Mouse (Mus musculus): ENCODE measurements around the gene Mab21l2.

Gene Mab21l2

DNA sequence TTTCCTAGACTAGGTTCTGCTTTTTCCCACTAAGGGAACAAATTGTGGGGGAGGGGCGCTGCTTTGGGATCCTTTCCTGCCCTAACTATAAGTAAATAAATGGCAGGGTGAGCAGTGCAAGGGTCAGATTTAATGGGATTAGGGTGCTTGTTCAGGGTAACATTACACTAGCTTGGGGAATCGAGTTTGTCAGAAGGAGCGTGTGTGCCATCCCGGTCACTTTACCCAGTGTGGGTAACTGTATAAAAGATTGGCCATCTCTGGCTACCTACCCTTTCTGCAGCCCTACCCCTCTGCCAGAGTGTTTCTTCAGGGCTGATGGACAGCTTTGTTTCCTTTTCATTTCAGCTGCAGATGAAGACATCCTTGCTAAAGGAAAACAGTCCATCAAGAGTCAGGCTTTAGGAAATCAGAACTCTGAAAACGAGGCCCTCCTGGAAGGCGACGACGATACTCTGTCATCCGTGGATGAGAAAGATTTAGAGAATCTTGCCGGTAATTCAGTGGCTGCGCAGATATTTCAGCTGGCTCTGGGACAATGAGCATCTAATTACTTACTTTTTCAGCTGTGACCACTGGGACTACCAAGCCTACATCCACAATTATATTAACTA lies 8.8 kb downstream of the Mab21l2 start:
- no peak for DNase-seq (ENCODE audit: low read depth)

DNA sequence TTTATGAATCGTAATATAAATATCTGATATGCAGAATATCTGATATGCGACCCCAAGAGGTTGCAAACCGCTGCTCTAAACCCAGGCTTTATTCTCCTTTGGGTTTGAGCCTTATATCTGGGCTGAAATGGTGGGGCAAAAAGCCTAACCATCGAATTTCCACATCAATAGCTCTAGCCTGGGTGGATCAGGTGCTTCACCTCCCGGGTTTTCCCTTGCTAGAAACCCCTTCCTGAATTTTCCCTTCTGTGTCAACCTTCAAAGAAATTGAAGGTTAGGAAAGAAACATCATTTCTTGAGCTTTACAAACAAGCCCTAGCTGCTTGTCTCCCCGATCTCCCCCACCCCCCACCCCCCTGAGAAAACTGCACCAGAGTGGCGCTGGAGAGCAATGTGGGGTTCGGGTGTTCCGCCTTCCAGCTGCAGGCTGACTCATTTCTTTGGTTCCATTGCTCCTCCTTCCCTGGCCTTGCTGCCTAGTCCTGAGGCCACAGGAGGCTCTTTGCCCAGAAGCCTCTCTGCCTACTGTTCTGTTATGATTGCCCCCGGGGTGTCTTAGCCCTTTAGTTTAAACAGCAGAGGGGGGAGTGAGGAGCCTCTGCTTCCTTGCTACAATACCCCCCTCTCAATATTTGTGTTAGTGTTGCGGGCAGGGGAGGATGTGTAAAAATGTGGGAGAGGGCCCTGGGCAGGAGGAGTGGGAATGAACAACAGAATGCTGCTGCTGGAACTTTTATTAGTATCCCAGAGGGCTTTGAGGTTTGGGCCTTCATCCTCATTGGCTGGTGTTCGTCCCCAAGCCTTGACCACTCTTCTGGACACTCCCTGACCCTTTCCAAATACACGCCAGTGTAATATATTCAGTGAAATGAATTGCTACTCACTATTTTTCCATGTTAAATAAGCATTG lies 9.5 kb downstream of the Mab21l2 start:
- no peak for DNase-seq (ENCODE audit: low read depth)

DNA sequence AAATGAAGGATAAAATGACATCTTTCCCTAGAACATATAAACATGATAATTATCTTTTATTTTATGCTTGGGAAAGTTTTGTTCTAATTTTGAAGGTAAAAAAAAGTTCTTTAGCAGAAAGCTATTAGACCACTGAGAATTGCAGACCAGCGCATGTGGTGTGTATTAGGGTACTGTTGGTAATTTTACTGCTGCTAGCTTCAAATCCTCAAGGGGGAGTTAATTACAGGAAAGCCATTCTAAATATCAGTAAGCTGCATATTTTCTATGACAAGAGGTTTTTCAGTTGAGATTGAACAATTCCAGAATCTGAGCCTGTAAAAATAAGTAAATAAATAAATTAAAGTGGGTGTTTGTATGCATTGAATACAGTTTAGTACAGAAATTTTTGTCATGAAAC lies 11.7 kb downstream of the Mab21l2 start:
- DNase-seq (ENCODE audit: low read depth), result no peak

DNA sequence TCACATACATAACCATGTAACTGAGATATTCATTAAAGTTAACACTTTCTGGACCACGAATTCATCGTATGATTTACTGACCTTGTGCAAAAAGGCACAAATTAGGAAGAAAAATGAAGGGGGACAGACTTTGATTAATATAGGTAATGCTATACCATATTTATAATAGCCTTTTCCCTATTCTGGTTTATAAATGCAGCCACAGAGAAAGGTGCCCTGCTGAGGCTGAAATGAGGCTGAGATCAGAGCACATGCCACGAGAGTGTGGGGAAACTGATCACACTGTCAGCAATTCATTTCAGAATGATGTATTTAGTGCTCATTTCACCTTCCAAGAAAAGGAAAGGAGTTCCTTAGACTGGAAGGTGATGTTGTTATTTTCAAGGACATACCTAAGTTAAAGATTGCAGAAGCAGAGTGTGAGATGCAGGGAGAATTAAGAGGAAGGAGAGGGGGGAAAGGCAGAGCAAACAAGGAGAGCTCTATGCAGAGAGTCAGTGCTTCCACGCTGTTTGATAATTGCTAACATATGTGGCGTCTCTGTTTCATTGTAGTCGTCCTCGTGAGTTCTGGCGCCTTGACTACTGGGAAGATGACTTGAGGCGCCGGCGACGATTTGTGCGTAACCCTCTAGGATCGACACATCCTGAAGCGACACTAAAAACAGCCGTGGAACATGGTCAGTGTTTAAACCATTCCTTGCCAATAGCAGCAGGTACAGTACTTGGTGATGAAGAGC lies 16.7 kb downstream of the Mab21l2 start:
- no peak for DNase-seq (ENCODE audit: low read depth)

DNA sequence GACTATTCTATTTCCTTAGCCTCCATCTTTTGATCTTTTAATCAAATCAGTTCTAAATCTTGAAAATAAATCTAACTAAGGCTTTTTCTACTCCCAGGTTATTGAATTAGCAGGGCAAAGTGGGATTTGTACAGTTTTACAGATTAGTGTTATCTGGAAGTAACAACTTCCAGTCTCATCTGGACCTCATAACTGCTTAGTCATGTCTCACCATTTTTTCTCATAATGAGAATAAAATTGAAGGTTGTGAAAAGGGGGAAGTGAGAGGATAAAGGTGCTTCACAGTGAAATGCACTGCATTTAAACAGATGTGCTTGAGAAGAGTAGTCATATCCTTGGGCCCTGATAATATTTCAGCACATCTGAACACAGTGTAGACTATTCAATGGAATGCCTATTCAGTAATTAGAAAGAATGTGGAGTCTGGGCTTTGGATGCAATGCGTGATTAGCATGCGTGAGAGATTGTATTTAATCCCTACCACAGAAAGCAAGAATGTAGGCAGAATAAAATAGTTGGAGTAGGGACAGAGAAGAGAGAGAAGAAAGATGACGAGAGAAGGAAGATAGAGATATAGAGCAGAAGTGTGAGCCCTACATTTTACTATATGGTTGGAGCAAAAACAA lies 25.4 kb downstream of the Mab21l2 start:
- no peak for DNase-seq (ENCODE audit: low read depth)

DNA sequence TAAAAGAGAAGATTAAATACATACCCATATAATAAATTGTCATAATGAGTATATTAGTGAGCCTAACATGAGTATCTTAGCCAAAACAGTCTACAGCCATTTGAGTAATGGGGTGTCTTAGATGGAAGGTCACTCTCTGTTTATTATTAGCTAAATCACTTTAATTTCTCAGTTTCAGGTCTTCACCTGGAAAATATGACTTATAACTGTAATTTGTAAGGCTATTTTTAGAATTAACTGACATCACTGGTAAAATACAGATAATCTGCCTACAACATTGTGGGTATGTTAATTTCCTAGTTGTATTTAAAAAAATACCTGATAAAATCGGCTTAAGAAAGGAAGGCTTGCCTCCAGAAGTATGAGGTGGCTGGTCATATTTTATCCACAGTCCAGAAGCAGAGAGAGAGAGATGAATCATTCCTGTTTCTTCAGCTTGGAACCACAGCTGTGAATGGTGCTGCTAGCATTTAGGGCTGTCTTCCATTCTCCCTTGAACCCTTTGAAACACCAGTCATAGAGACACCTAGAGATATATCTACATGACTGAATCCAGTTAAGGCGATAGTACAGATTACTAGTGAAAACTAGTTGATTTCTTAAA lies 29.8 kb downstream of the Mab21l2 start:
- no peak for DNase-seq (ENCODE audit: low read depth)

DNA sequence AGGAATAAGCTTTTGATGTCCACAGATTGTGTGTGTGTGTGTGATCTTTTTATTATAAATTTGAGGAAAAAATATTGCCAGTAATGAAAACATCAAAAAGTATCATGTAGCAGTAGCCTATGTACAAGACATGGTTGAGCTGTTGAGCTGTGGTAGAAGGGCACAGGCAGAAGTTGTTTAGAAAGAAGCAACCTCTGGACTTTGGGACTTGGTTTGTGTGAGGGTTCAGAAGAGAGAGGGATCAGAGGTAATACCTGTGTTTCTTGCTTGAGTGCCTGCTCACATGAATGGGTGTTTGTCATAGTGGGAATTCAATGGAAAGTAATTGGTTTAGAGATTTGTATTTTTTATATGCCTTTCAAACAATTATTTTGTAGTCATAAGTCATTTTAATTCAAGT lies 47.8 kb downstream of the Mab21l2 start:
- no peak for DNase-seq (ENCODE audit: low read depth)

Measured in c-Kit-positive CD71-negative TER-119-negative erythroid progenitor cells, embryonic 14.5 days (primary cell).